Mouse (Mus musculus) neutrophil, adult 65 days (primary cell): Measurements from ENCODE around the gene Akap9. TPM values are rescaled to one million over a fixed set of nuclear protein-coding genes. Genes with fewer than 3 reads are reported as not detected.

ENCODE experiments used
- total RNA-seq: library from RNA; stranded (reverse); gene quantifications from 2 replicates; pipeline ENCODE4 v1.2.4, GENCODE M21; 2023

Akap9 gene
- total RNA-seq = 44.6 and 77.4 TPM in 2 replicates

GRCm38 (mm10) chr5:3927801-3928689 is at the start of gene Akap9:
TSS of gene Akap9 (plus strand) at chr5:3928054.

DNA sequence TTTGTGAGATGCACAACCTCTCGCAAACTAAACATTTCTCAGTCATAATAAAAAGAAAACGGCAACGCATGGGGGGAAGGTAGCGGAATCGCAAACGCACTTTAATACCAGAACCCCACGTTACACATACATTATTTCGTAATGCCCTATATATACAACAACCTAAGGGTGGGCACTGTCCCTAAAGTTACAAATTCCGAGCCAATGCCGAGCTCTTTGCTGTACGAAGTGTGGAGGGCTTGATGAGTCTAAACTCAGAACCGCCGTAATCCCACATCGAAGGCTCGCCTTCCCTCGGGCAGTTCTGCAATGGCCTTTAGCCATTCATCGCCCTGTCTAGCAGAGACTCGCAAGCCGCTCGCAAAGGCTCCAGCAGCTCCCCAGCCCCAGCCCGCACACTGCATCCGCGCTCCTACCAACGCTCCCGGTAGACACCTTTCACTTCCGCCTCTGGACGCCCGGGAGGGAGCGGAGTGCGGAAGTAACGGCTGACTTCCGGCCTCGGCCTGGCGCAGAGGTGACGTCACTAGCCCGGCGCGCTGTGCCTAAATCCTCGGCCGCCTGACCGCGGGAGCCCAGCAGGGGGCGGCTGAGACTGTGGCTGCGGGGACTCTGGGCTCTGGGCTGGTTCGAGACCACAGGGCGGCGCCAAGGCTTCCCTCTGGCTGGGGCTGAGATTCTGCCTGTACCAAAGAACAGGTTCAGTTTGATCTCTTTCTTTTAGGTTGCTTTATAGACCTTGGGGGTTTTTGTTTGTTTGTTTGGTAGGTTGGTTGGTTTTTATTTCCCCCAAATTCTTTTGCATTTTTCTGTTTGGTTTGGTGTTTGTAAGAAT is 34.2 kb upstream of the Akap9 start, which contains the start of gene Mterf1a:
Gene Mterf1a, minus strand, starts transcription at position 475 of the 835 bp plus-strand sequence.

DNA sequence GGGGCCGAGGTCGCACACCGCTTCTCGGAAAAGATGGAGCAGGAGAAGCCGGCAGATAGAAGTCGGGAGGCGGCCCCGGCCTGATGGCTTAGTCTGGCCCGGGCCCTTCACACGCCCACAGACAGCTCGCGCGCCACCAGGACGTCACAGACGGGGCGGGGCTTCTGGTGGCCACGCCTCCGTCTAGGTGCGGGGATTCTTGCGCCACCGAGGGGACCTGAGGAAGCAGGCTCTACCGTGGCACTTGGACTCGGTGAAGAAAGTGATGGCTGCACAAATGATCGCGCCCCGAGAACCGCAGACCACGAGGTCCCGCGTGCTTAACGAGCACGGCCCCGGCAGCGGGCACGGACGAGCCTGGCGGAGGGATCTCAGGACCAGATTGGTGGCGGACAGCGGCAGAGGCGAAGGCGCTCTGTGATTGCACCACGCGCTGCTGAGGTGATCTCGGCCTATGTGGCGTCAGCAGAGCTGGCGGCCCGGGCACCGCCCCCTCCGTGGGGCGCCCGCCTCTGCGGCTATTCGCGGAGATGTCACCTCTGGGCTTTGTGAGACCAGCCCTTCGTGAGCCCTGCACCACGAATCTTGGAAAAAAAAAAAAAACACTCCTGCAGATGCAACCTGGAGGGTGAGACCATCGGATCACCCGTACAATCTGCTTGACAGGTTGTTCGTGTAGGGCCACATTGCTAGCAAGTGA is 176.6 kb downstream of the Akap9 start, which contains the start of gene Cyp51:
Gene Cyp51, minus strand, starts transcription at position 406 of the 700 bp plus-strand sequence.

Other genes starting within 250 kb of the Akap9 start
- 19.8 and 26.2 TPM in 2 replicates for gene Ankib1, start 125.1 kb upstream of the Akap9 start, total RNA-seq
- 37.8 and 45.8 TPM in 2 replicates for gene Krit1, start 124.9 kb upstream of the Akap9 start, total RNA-seq
- gene Lrrd1, start 82.9 kb upstream of the Akap9 start, total RNA-seq = not detected in 2 replicates
- gene Mterf1a, start 34.1 kb upstream of the Akap9 start, total RNA-seq = 2.7 and 5.4 TPM in 2 replicates
- 7.6 and 8.0 TPM in 2 replicates for gene Cyp51, start 176.7 kb downstream of the Akap9 start, total RNA-seq